Mouse (Mus musculus) olfactory bulb, adult 2 months (tissue): ENCODE data around the gene Gm10160.

Experiments
- CTCF ChIP-seq: fragments of 200-500 bp; IDR thresholded peaks from 2 replicates; pipeline ENCODE4 v1.5.1; 2012; ENCODE audit warnings: low read depth, mild to moderate bottlenecking, low read length, moderate library complexity; ENCODE audit not compliant: insufficient read depth
- POLR2A ChIP-seq: fragments of 200-500 bp; IDR thresholded peaks from 2 replicates; pipeline ENCODE4 v1.6.1; 2012; ENCODE audit warnings: mild to moderate bottlenecking, low read depth, low read length, moderate library complexity; ENCODE audit not compliant: insufficient read depth

- no peak for TF ChIP-seq CTCF
- TF ChIP-seq POLR2A: no peak
Observed at GRCm38 (mm10) chr7:81842998-81843397, 12.6 kb downstream of the Gm10160 start.
